Mouse (Mus musculus) spleen, adult 2 months (tissue): ENCODE results near the gene Kif1c. TPM values are rescaled to one million over a fixed set of nuclear protein-coding genes. Genes with fewer than 3 reads are reported as not detected.

ENCODE experiments used
- DNase-seq, 2 experiments: peaks; one replicate each; pipeline versions ENCODE4 v3.0.0 to v3.0.0-alpha.2; 2012 to 2021; ENCODE audit warnings: low spot score in 2 of 2, low read depth in 1 of 2
- H3K27ac ChIP-seq: fragments of 200-500 bp; 2 replicates; pipeline ENCODE4 v1.5.1; 2012; ENCODE audit warnings: low read length, inconsistent platforms; ENCODE audit not compliant: insufficient read depth
- H3K27me3 ChIP-seq: fragments of 200-500 bp; 2 replicates; pipeline ENCODE4 v1.6.1; 2012; ENCODE audit warnings: mild to moderate bottlenecking, moderate library complexity, low read length, inconsistent platforms; ENCODE audit not compliant: control insufficient read depth, insufficient read depth
- H3K36me3 ChIP-seq: fragments of 200-500 bp; 2 replicates; pipeline ENCODE4 v1.6.1; 2012; ENCODE audit warnings: mild to moderate bottlenecking, low read length, inconsistent platforms; ENCODE audit not compliant: control insufficient read depth, insufficient read depth
- H3K4me1 ChIP-seq: fragments of 200-500 bp; 2 replicates; pipeline ENCODE4 v1.6.1; 2011; ENCODE audit warnings: inconsistent platforms; ENCODE audit not compliant: control insufficient read depth, insufficient read depth, insufficient read length
- H3K4me3 ChIP-seq: fragments of 200-500 bp; 2 replicates; pipeline ENCODE4 v1.5.1; 2011; ENCODE audit warnings: mild to moderate bottlenecking, inconsistent platforms; ENCODE audit not compliant: insufficient read depth, insufficient read length; ENCODE audit errors: extremely low read depth
- CTCF ChIP-seq: fragments of 200-500 bp; IDR thresholded peaks from 2 replicates; pipeline ENCODE4 v1.5.1; 2011; ENCODE audit warnings: mild to moderate bottlenecking, inconsistent platforms; ENCODE audit not compliant: insufficient read depth, insufficient read length, insufficient replicate concordance; ENCODE audit errors: extremely low read depth
- POLR2A ChIP-seq: fragments of 200-500 bp; IDR thresholded peaks from 2 replicates; pipeline ENCODE4 v1.6.1; 2011; ENCODE audit warnings: low read depth, low read length, inconsistent platforms
- WGBS: fragments of 180-500 bp; shearing (Covaris S2); methylation state at CpG from one replicate; pipeline ENCODE4 v1.1.7; 2018; 5-methylcytosine and 5-hydroxymethylcytosine counted together
- polyA plus RNA-seq: library from polyadenylated mRNA; depleted of rRNA; stranded (reverse); fragments of >200 nt; gene quantifications from 2 replicates; pipeline ENCODE4 v1.2.3, GENCODE M21; 2012

Gene Kif1c
- polyA plus RNA-seq, 1 experiment, result 17.5 TPM

GRCm38 (mm10) chr11:70702781-70703180 lies 2.4 kb downstream of the Kif1c start:
- H3K4me1 ChIP-seq, result peaks cover 8% of the 10 kb centered on the region; the same call in 1 of the 2 replicates
- H3K27ac ChIP-seq, result no peak overlapping the region
- TF ChIP-seq CTCF (no peak), POLR2A (no peak)
- H3K4me3 ChIP-seq, result no peak overlapping the region
- WGBS, result 92% methylated on average over 6 of the region's 6 CpGs
- peaks cover 23% of the 10 kb centered on the region for H3K36me3 ChIP-seq
- no peaks in the 10 kb centered on the region for H3K27me3 ChIP-seq
- DNase-seq, result no peak

DNA sequence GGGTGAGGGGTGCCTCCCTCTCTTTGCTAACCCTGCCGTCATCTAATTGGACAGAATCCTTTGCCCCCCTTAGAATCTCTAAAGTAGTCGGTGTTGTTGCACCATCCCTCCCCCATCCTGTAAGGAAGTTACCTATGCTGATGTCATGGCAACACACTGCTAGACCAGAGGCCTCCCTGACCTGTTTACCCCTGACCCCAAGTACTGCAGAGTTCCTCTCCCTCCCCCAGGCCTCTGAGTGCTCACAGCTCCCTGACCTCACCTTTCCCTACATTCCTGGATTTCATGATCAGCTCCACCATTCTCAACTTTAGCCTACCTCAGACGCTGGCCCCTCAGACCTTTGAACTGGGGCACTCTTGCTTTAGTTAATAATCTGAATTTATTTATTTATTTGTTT lies 5.8 kb downstream of the Kif1c start:
- TF ChIP-seq CTCF (no peak), POLR2A (no peak)
- WGBS, result 85% methylated on average over 3 of the region's 3 CpGs
- no peak for DNase-seq
- Histone ChIP-seq H3K4me3 (no peak overlapping the region), H3K36me3 (peaks cover 30% of the 10 kb centered on the region), H3K4me1 (peaks cover 4% of the 10 kb centered on the region; the same call in 1 of the 2 replicates), H3K27me3 (no peaks in the 10 kb centered on the region), H3K27ac (no peak overlapping the region)

GRCm38 (mm10) chr11:70711026-70711425 lies 10.7 kb downstream of the Kif1c start:
- Histone ChIP-seq H3K4me3 (no peak overlapping the region), H3K27me3 (no peaks in the 10 kb centered on the region), H3K4me1 (no peaks in the 10 kb centered on the region), H3K27ac (no peak overlapping the region), H3K36me3 (peaks cover 18% of the 10 kb centered on the region)
- WGBS, result 92% methylated on average over 10 of the region's 10 CpGs
- TF ChIP-seq POLR2A, result no peak
- TF ChIP-seq CTCF, result no peak
- no peak for DNase-seq

- H3K4me3 ChIP-seq, result no peak overlapping the region
- no peaks in the 10 kb centered on the region for H3K27me3 ChIP-seq
- H3K4me1 ChIP-seq, result no peaks in the 10 kb centered on the region
- H3K36me3 ChIP-seq, result peaks cover 13% of the 10 kb centered on the region
- no peak for DNase-seq
- WGBS, result 87% methylated on average over 6 of the region's 6 CpGs
- no peak overlapping the region for H3K27ac ChIP-seq
- TF ChIP-seq POLR2A (no peak), CTCF (no peak)
Measured at GRCm38 (mm10) chr11:70713222-70713621, 12.9 kb downstream of the Kif1c start.

DNA sequence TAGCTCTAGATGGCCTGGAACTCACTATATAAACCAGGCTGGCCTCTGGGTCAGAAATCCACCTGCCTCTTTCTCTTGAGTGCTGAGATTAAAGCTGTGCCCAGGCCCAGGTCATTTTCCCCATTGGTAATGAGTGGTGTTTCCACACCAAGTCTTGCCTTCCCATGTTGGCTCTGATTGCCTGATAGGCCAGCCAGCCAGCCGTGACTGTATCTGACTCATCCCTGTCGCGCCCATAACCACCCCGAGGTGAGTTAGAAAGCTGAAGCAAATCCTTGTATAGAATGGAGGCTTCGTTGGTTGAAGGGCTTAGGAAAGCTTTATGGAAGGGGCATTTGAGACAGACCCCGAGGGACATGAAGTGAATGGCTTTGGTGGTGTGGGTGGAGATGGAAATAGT lies 15.5 kb downstream of the Kif1c start:
- Histone ChIP-seq H3K27ac (no peak overlapping the region), H3K36me3 (peaks cover 18% of the 10 kb centered on the region), H3K4me1 (peaks cover 4% of the 10 kb centered on the region; the same call in 1 of the 2 replicates), H3K4me3 (no peak overlapping the region), H3K27me3 (no peaks in the 10 kb centered on the region)
- DNase-seq, result no peak
- no peak for TF ChIP-seq CTCF
- TF ChIP-seq POLR2A, result no peak
- 80% methylated on average over 6 of the region's 6 CpGs for WGBS

DNA sequence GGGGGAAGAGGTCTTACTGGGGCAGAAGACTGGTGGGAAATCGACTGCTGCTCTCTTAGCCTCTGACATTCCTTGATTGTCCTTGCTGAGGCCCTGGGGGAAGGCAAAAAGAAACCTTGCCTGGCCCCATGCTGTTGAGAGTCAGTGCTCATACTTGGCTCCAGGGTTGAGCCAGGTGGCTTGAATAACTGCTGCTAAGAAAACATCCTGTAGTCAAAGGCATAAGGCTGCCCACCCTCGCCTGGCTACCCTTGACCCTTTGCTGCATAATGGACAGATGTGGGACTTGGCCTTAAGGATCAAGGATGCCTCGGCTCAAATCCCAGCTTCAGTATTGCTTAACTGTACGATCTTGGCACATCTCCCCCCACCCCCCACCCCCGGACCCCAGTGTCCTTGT lies 18.1 kb downstream of the Kif1c start:
- Histone ChIP-seq H3K4me3 (no peak overlapping the region), H3K27me3 (no peaks in the 10 kb centered on the region), H3K4me1 (peaks cover 4% of the 10 kb centered on the region; the same call in 1 of the 2 replicates), H3K36me3 (peaks cover 15% of the 10 kb centered on the region), H3K27ac (no peak overlapping the region)
- 82% methylated on average over 5 of the region's 5 CpGs for WGBS
- no peak for TF ChIP-seq POLR2A
- no peak for DNase-seq

- 23% methylated on average over 3 of the region's 3 CpGs for WGBS
- peaks cover 32% of the 10 kb centered on the region for H3K36me3 ChIP-seq
Measured at GRCm38 (mm10) chr11:70720567-70720966, 20.2 kb downstream of the Kif1c start.

DNA sequence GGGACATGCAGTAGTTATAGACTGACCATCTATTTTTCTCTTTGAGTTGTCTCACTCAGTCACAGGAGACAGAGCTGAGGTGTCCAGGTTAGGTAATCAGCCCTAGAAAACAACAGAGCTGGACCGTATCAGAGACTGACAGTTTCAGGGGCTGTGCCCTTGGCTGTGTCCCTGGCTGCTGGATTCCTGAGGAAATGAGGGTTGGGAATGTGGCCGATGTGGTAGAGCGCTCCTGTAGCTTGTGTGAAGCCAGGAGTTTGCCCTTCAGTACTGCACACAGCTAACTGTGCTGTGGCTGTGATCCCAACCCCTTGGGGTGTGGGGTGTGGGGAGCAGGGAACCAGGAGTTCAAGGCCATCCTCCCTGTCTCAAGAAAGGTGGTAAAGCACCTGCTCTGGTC lies 20.7 kb downstream of the Kif1c start:
- Histone ChIP-seq H3K27ac (no peak overlapping the region), H3K36me3 (peaks cover 37% of the 10 kb centered on the region)

More at GRCm38 (mm10) chr11:70720567-70720966, 20.2 kb downstream of the Kif1c start:
- peak in 1 of 2 experiments; percentile 18 for DNase-seq
- Histone ChIP-seq H3K27me3 (no peaks in the 10 kb centered on the region), H3K27ac (no peak overlapping the region), H3K4me3 (no peak overlapping the region), H3K4me1 (peaks cover 4% of the 10 kb centered on the region; the same call in 1 of the 2 replicates)
- TF ChIP-seq POLR2A (no peak), CTCF (no peak)

More for the DNA sequence above, 20.7 kb downstream of the Kif1c start:
- Histone ChIP-seq H3K4me3 (no peak overlapping the region), H3K27me3 (no peaks in the 10 kb centered on the region), H3K4me1 (peaks cover 4% of the 10 kb centered on the region; the same call in 1 of the 2 replicates)
- WGBS, result 88% methylated on average over 3 of the region's 3 CpGs
- no peak for DNase-seq
- TF ChIP-seq CTCF (no peak), POLR2A (no peak)
